Mouse (Mus musculus) cortical plate, adult 2 months (tissue): ENCODE measurements around the gene Ncl. TPM values are rescaled to one million over a fixed set of nuclear protein-coding genes. Genes with fewer than 3 reads are reported as not detected.
A peak's percentile ranks its signal among the peaks of the same experiment; 100 is the strongest.

Source experiments
- H3K27ac ChIP-seq: fragments of 200-500 bp; 2 replicates; pipeline ENCODE4 v1.5.1; 2012; ENCODE audit warnings: low read length, control low read depth, inconsistent platforms; ENCODE audit not compliant: insufficient read depth
- H3K4me1 ChIP-seq: fragments of 200-500 bp; 2 replicates; pipeline ENCODE4 v1.6.1; 2011; ENCODE audit warnings: low read length; ENCODE audit not compliant: control insufficient read depth, insufficient read depth
- H3K4me3 ChIP-seq: fragments of 200-500 bp; 2 replicates; pipeline ENCODE4 v1.5.1; 2011; ENCODE audit warnings: mild to moderate bottlenecking, low read length, control low read depth; ENCODE audit not compliant: insufficient read depth
- CTCF ChIP-seq: fragments of 200-500 bp; IDR thresholded peaks from 2 replicates; pipeline ENCODE4 v1.5.1; 2011; ENCODE audit warnings: mild to moderate bottlenecking, control low read depth, low read length; ENCODE audit not compliant: insufficient read depth; ENCODE audit errors: extremely low read depth
- POLR2A ChIP-seq: fragments of 200-500 bp; IDR thresholded peaks from 2 replicates; pipeline ENCODE4 v1.6.1; 2011; ENCODE audit warnings: mild to moderate bottlenecking, low read length, control low read depth; ENCODE audit not compliant: insufficient read depth; ENCODE audit errors: extremely low read depth
- polyA plus RNA-seq: library from polyadenylated mRNA; depleted of rRNA; stranded (reverse); fragments of >200 nt; gene quantifications from 2 replicates; pipeline ENCODE4 v1.2.3, GENCODE M21; 2012; rRNA removed

Ncl gene
- 103 and 113 TPM in 2 replicates for polyA plus RNA-seq

DNA sequence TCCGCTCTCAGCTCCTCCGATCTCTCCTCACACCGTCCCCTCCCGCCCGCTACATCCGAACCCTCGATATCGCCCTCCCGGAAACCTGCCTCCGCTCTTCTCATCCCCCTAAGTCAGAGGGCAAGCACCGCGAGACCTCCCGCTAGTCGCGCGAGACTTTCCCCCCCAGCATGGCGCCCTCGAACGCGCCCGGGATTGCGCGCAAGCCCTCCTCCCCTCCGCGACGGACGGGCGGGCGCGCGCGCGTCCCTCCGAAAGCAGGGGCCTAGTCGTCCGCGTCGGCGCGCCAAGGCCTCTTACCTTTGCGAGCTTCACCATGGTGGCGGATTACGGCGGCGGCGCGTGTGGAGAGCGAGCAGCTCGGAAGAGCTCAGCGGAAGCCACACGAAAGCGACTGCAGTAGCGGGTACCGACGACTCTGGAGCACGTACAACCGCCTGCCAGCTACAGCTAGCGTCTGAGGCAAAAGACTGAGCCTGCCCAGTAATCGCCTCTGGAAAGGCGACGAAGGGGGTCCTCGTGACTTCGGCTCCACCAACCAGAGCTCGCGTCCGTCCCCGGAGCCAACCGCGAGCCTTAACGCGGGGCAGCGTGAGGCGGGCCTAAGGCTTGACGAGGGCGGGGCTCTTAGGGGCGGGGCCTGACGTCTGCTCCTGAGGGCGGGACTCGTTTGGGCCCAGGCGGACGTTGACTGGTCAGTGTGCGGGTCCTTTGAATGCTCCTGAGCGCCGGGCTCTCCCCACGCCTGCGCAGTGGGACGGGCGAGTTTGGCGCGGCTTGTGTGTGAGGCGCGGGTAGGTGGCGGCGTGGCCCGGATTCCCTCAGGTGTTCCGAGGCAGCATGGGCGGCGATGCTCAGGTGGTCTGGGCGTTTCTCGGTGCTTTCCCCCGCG, at the start of gene Ncl:
Gene Ncl (minus strand): TSS at position 495 of the 892 bp plus-strand sequence.
- H3K27ac ChIP-seq, result peak within 1 kb of the TSS; percentile 99
- H3K4me3 ChIP-seq, result peak within 1 kb of the TSS; percentile 71
- H3K4me1 ChIP-seq, result peaks cover 9% of the 10 kb centered on the region
- peak; percentile 100 for TF ChIP-seq POLR2A
- no peak for TF ChIP-seq CTCF

DNA sequence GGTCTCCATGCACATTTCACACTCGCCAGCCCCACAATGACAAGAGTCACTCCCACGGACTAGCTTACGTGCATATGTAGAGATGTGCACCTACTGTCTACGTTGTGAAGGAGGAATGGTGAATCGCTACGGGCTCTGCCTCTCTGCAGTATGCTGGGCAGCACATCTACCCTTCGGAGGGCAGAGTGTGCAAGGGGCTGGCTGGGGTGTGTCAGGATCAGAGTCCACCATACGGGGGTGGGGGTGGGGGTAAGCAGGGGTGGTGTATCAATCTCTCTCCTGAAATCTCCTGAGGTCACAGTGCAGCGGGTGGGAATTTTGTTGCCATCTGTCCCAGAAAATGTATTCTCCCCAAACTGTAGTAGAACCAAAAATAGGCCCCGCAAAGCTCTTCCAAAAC, 49.3 kb upstream of the Ncl start:
- no peak for TF ChIP-seq POLR2A
- no peak for TF ChIP-seq CTCF
- Histone ChIP-seq H3K4me3 (no peak overlapping the region), H3K27ac (no peak overlapping the region), H3K4me1 (peaks cover 2% of the 10 kb centered on the region; the same call in 1 of the 2 replicates)

DNA sequence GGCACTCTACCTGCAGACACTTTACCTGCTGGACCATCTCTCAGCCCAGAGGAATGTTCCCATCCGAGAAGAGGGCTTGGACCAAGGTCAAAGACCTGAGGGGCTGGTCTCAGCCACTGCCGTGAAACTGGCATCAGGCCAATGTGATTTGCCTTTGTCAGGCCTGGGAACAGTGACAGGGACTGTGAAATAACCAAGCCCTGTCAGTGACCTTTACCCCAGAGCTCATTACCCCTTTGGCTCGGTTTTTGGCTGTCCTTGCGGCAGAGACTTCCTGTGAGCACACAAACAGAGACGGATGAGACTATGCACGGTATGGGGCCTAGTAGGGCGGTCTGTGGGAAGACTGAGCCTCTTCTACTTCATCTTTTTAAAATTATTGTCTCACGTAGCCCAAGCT, 47.7 kb upstream of the Ncl start:
- Histone ChIP-seq H3K4me1 (peaks cover 2% of the 10 kb centered on the region; the same call in 1 of the 2 replicates), H3K27ac (no peak overlapping the region; the same call in 1 of the 2 replicates), H3K4me3 (no peak overlapping the region)
- TF ChIP-seq CTCF (no peak), POLR2A (no peak)

DNA sequence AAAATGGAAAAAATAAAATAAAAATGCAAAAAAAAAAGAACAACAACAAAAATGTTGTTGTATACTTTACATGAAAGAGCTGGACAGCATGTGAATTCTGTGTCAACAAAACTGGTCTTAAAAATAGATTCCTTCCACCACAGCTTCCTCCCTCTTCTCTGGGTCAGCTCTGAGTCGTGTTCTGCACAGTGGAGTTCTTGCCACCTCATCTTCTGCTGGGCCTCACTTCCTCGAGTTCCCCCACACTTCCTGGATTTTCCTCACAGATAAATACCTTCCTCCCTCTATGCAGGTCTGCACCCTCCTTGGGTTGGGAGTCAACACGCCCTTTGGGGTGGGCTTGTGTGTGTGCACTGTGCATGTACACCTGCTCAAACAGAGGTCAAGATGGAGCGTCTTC, 47.1 kb upstream of the Ncl start:
- no peak for TF ChIP-seq POLR2A
- no peak for TF ChIP-seq CTCF
- Histone ChIP-seq H3K4me1 (peaks cover 2% of the 10 kb centered on the region; the same call in 1 of the 2 replicates), H3K4me3 (no peak overlapping the region), H3K27ac (no peak overlapping the region; the same call in 1 of the 2 replicates)

DNA sequence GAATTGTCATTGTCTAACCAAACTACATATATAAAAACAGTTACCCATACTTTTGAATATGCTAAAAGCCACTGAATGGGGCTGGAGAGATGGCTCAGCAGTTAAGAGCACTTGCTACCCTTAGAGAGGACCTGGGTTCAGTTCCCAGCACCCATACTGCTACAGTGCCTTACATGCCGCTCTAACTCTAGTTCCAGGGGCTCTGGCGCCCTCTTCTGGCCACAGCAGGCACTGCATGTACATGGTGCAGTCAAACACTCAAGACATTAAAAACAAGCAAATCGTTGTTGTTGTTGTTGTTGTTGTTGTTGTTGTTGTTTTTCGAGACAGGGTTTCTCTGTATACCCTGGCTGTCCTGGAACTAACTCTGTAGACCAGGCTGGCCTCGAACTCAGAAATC, 45.6 kb upstream of the Ncl start:
- Histone ChIP-seq H3K4me1 (peaks cover 2% of the 10 kb centered on the region; the same call in 1 of the 2 replicates), H3K27ac (no peak overlapping the region), H3K4me3 (no peak overlapping the region)
- TF ChIP-seq POLR2A (no peak), CTCF (peak; percentile 36)

DNA sequence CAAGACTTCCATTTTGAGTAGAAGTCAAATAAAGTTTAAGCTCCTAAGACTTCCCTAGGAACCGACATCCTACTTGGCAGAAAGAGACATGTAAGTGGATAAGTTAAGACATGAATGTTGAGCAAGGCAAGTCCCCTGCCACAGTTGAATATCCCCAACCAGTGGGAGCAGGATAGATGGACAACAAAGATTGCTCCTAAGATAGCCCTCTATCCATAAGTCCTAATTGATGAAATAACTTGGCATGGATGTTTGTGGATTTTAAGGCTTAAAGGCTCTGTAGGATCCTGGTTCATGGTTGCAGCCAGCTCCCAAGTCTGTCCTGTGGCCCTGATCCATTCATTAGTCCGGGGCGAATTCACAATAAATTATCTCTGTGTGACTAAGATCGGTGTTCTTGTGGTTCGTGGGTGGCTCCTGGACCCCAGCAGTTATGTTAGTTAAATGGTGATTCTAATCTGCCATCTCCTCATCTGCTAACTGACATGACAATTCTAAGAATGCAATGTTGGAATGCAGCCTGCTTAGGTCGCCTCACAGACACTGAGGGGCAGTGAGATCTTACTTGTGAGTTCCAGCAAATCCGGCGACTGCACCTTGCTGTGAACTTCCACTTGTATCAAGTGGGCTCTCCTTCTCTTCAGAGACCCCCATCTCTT, 41.0 kb upstream of the Ncl start:
- Histone ChIP-seq H3K4me3 (no peak overlapping the region), H3K4me1 (no peaks in the 10 kb centered on the region), H3K27ac (no peak overlapping the region)
- no peak for TF ChIP-seq CTCF
- TF ChIP-seq POLR2A, result no peak

DNA sequence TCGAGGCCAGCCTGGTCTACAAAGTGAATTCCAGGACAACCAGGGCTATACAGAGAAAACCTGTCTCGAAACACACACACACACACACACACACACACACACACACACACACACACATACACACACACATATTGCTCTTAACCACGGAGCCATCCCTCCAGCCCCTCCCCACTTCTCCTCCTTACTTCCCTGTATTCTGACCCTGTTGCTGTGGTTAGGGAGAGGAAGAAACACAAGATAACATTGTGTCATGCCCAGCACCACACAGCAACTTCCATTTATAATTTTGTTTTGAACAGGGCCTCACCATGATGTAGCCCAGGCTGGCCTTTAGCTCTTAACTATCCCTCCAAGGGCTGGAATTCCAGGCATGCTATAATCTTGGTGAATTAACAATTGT, 40.1 kb upstream of the Ncl start:
- Histone ChIP-seq H3K4me1 (no peaks in the 10 kb centered on the region), H3K27ac (no peak overlapping the region), H3K4me3 (no peak overlapping the region)
- TF ChIP-seq CTCF, result no peak
- TF ChIP-seq POLR2A, result no peak

DNA sequence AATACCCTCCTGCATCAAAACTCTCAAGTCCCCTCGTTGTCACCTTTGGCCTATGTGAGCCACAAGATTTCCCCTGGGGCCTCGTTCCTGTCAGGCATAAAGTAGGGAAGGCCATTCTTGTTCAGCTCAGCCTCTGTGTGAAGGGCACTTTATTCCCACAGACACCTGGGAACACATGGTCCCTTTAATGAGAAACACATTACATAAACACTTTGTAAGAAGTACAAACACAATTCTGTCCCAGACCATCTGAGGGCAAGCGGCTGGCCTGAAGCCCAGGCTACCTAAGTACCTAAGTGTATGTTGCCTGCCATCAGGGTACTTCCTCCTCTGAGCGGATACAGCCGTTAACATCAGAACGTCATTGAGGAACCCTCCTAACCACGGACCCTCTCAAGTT, 39.0 kb upstream of the Ncl start:
- Histone ChIP-seq H3K4me1 (no peaks in the 10 kb centered on the region), H3K27ac (no peak overlapping the region), H3K4me3 (no peak overlapping the region)
- TF ChIP-seq CTCF, result no peak
- no peak for TF ChIP-seq POLR2A

DNA sequence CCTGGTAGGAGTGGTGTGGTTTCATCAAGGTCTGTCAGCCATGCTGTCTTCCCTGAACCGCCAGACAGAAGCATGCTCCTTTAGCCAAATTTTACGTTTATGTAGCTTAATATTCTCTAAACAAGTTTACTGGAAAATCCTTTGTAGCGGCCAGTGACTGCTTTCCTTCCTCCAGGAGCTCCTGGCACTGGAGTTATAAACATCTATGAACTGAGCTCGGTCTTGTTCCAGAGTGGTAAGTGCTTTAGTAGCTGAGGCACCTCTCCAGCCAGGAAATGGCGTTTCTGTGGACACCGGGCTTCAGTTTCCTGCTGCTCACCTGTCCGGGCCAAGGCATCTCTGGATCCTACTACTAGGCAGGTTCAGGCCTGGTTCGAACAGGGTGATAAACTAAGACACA, 38.4 kb upstream of the Ncl start:
- Histone ChIP-seq H3K4me3 (no peak overlapping the region), H3K27ac (no peak overlapping the region), H3K4me1 (no peaks in the 10 kb centered on the region)
- TF ChIP-seq CTCF (no peak), POLR2A (no peak)
